Mouse (Mus musculus): ENCODE data around the gene Clstn2.
A peak's percentile ranks its signal among the peaks of the same experiment; 100 is the strongest.

The Clstn2 gene

GRCm38 (mm10) chr9:97544359-97544758, 488.6 kb downstream of the Clstn2 start:
- DNase-seq (ENCODE audit: low spot score) = no peak

GRCm38 (mm10) chr9:97541419-97541818, 491.6 kb downstream of the Clstn2 start:
- no peak for DNase-seq (ENCODE audit: low spot score)

- DNase-seq (ENCODE audit: low spot score) = no peak
Measured at GRCm38 (mm10) chr9:97538075-97538779, 494.8 kb downstream of the Clstn2 start.

- DNase-seq (ENCODE audit: low spot score) = no peak
Measured at GRCm38 (mm10) chr9:97534196-97534595, 498.8 kb downstream of the Clstn2 start.

DNA sequence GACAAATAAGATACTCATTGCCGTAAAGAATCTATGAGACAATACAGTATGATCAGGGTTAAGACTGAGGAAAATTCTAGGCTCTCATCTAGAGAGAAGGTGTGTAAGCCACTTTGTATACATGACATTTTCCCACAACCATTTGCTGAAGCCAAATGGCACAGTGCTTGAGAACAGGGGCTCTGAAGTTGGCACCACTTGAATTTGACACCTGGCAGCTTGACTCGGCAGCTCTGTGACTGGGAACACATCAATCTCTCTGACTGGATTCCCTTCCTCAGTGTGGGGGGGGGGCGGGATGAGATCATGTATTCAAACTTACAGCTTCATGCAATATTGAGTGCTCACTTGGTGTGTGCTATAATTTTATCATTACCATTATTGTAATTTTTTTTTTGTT, 499.7 kb downstream of the Clstn2 start:
- DNase-seq (ENCODE audit: low spot score) = no peak

- no peak for DNase-seq (ENCODE audit: low spot score)
Measured at GRCm38 (mm10) chr9:97532536-97532935, 500.4 kb downstream of the Clstn2 start.

DNA sequence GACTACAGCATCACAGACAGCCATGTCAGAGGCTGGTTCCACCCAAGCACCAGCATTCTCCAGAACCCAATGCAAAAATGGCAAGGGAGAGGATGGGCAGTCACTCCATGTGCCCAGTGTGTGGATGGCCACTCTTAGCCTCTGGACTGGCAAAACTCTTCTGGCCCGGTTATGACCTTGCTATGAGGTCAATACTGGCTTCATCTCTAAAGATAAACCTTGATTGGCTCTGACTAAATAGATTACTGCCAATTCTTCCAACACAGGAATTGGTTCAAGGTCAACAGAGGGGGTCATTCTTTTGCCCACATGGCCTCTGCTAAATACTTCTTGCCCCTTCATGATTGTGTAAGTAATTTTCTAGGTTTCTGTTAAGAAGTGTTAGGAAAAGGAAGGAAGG, 505.1 kb downstream of the Clstn2 start:
- no peak for DNase-seq (ENCODE audit: low spot score)

- no peak for DNase-seq (ENCODE audit: low spot score)
Measured at GRCm38 (mm10) chr9:97527276-97527675, 505.7 kb downstream of the Clstn2 start.

DNA sequence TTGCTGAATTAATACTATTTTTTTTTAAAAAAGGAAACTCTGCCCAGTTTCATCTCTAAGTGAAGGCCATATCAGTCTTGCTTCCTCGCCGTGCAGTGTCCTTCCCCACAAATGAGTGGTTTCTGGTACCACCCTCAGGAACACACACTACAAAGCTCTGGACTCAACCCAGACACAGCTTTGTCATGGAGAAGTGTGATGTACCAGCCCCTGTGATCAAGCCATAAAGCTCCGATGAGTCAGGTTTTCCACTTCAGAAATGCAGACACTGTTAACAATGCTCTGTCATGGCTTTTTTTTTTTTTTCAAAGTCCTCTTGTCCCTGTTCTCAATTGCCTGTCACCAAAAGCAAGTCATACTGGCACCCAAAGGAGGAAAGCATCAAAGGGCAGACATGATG, 507.4 kb downstream of the Clstn2 start:
- DNase-seq (ENCODE audit: low spot score) = no peak

- DNase-seq (ENCODE audit: low spot score) = no peak
Measured at GRCm38 (mm10) chr9:97524861-97525260, 508.1 kb downstream of the Clstn2 start.

GRCm38 (mm10) chr9:97520771-97521170, 512.2 kb downstream of the Clstn2 start:
- no peak for DNase-seq (ENCODE audit: low spot score)

DNA sequence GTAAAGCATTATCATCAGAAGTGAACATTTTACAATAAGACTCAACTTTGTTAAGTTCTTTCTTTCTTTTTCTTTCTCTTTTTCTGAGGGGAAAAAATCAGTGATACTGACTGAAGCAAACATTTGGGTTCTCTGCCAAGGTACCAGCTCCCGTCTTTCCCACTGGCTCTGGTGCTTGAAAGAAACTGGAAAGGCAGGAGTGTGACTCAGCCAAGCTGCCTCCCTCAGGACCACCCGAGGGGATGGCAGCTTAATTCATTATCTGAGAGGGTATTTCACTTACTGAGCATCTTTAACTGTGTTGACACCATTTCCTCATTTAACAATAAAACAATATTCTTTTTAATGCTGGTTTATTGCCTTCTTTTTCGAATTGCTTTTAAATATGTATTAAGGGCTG, 516.0 kb downstream of the Clstn2 start:
- no peak for DNase-seq (ENCODE audit: low spot score)

GRCm38 (mm10) chr9:97514639-97515038, 518.3 kb downstream of the Clstn2 start:
- DNase-seq (ENCODE audit: low spot score) = no peak

GRCm38 (mm10) chr9:97512282-97512850, 520.6 kb downstream of the Clstn2 start:
- DNase-seq (ENCODE audit: low spot score) = no peak

DNA sequence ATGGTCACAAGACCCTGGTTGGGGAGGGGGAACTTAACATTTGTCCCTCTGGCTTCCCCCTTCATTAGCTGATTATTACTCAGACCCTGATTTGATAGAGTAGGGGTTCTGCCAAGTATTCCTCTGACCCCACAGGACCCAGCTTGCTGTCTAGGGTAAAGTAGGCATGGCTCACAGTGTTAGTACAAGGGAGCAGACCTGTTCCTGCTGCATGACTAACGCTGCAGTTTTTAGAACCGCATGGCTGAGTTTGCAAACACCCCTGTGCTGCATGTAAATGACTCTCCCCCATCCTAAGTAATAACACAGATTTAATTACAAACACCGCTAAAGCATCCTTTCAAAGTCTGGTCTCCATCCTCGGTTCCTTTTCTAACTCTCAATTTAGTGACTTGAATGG, 531.6 kb downstream of the Clstn2 start:
- DNase-seq (ENCODE audit: low spot score) = no peak

- no peak for DNase-seq (ENCODE audit: low spot score)
Measured at GRCm38 (mm10) chr9:97495056-97495455, 537.9 kb downstream of the Clstn2 start.

DNA sequence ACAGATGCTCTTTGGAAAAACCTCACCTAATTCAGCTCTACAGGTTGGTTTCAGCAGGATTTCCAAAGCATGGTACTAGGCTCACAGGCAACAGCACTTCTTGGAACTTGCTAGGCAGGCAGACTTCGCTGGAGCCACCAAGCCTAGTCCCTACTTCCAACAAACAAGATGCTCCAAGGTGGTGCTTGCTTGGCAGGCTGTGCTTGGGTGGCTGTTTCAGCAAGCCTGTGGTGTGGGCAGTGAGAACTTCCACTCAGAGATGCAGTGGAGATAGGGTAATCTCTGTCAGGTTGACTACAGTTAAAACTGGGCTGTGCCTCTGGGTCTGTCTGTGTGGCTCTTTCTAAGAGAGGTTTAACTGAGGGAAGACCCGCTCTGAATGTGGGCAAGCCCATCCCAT, 541.4 kb downstream of the Clstn2 start:
- DNase-seq (ENCODE audit: low spot score) = no peak

DNA sequence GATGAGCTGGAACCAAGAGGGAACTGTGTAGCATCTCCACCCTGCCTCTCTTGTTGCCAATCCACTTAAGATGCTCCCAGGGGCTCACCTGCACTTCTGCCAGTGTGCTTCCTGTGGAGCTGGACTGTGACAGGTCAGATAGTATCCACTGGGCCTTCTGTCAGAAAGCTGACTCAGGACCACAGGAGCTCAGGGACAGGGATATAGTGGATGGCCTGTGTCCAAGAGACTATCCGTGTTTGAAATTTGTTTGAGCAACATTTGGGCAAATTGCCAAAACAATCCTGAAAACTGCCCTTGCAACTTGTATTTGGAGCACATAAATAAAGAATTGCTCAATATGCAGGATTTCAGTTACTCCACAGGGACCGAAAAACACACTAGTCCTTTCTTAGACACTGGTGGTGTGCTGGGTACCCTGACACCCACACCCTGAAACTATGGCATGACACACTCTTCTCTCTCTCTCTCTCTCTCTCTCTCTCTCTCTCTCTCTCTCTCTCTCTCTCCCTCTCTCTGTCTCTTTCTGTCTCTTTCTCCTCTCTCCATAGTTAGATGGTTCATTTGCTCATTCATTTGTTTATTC, 542.3 kb downstream of the Clstn2 start:
- DNase-seq (ENCODE audit: low spot score) = peak; percentile 21

GRCm38 (mm10) chr9:97486826-97487225, 546.2 kb downstream of the Clstn2 start:
- DNase-seq (ENCODE audit: low spot score) = no peak

- no peak for DNase-seq (ENCODE audit: low spot score)
Measured at GRCm38 (mm10) chr9:97481187-97481586, 551.8 kb downstream of the Clstn2 start.

- no peak for DNase-seq (ENCODE audit: low spot score)
Measured at GRCm38 (mm10) chr9:97476961-97477360, 556.0 kb downstream of the Clstn2 start.

DNA sequence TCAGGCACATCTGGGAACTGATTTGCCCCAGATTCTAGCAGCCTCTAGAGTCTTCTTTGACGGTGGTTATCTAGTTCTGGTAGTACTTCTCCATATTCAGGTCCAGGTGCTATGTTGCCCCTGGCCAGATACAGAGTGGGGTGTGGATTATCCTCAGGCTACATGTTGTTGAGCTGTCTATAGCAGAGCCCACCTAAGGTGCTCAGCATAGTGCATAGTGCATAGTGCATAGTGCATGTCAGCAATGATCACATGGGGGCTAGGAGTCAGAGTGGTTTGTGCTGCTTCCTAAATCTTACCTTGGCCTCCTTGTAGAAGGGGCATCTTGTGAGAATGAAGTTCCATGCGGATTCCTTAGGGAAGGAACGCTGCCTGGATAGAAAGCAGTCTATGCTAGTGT, 556.5 kb downstream of the Clstn2 start:
- DNase-seq (ENCODE audit: low spot score) = no peak

- DNase-seq (ENCODE audit: low spot score) = no peak
Measured at GRCm38 (mm10) chr9:97474896-97475295, 558.1 kb downstream of the Clstn2 start.
